Mouse (Mus musculus): ENCODE data around the gene Pikfyve. TPM values are rescaled to one million over a fixed set of nuclear protein-coding genes. Genes with fewer than 3 reads are reported as not detected.
A peak's percentile ranks its signal among the peaks of the same experiment; 100 is the strongest.

Pikfyve gene
- 1.4 and 1.8 TPM in 2 replicates for polyA plus RNA-seq (2012; rRNA removed)

- WGBS = under 1% methylated on average over 71 of the region's 71 CpGs
- H3K4me3 ChIP-seq (ENCODE audit: low read depth, low read length) = peak within 1 kb of the TSS; percentile 97
- no peaks in the 10 kb centered on the region for H3K36me3 ChIP-seq (ENCODE audit: control insufficient read depth, insufficient read depth, low read length)
- 0 out of 2 replicates have a peak, but pooled peaks cover 3% of the 10 kb centered on the region for H3K4me1 ChIP-seq (ENCODE audit: control insufficient read depth, insufficient read depth, insufficient read length, low read length)
- H3K27ac ChIP-seq (ENCODE audit: insufficient read depth, low read depth, low read length) = no peak within 1 kb of the TSS; the same call in 1 of the 2 replicates
- TF ChIP-seq POLR2A (IDR thresholded peaks at IDR 0.05; ENCODE audit: low read depth, low read length) (peak; percentile 96), CTCF (IDR thresholded peaks at IDR 0.05; ENCODE audit: extremely low read depth, insufficient read length, insufficient replicate concordance, low read depth, low read length) (no peak)
- no peaks in the 10 kb centered on the region; the same call in 1 of the 2 replicates for H3K27me3 ChIP-seq (ENCODE audit: control insufficient read depth, insufficient read depth, low read length)
Observed at GRCm38 (mm10) chr1:65186287-65187073, at the start of gene Pikfyve, which contains the start of gene Idh1. Pikfyve (plus strand) TSS chr1:65186683. Idh1 (minus strand) TSS chr1:65186500.

- Histone ChIP-seq H3K27ac (ENCODE audit: insufficient read depth, low read depth, low read length) (no peak overlapping the region), H3K4me1 (ENCODE audit: control insufficient read depth, insufficient read depth, insufficient read length, low read length) (no peaks in the 10 kb centered on the region), H3K36me3 (ENCODE audit: control insufficient read depth, insufficient read depth, low read length) (no peaks in the 10 kb centered on the region), H3K4me3 (ENCODE audit: low read depth, low read length) (no peak overlapping the region), H3K27me3 (ENCODE audit: control insufficient read depth, insufficient read depth, low read length) (no peaks in the 10 kb centered on the region)
- TF ChIP-seq POLR2A (IDR thresholded peaks at IDR 0.05; ENCODE audit: low read depth, low read length) (no peak), CTCF (IDR thresholded peaks at IDR 0.05; ENCODE audit: extremely low read depth, insufficient read length, insufficient replicate concordance, low read depth, low read length) (no peak)
- WGBS = 75% methylated on average over 6 of the region's 6 CpGs
Observed at GRCm38 (mm10) chr1:65137560-65137959, 48.9 kb upstream of the Pikfyve start.

- no peaks in the 10 kb centered on the region for H3K36me3 ChIP-seq (ENCODE audit: control insufficient read depth, insufficient read depth, low read length)
- no peak overlapping the region for H3K27ac ChIP-seq (ENCODE audit: insufficient read depth, low read depth, low read length)
- peaks cover 7% of the 10 kb centered on the region; the same call in 1 of the 2 replicates for H3K4me1 ChIP-seq (ENCODE audit: control insufficient read depth, insufficient read depth, insufficient read length, low read length)
- no peak for TF ChIP-seq CTCF (IDR thresholded peaks at IDR 0.05; ENCODE audit: extremely low read depth, insufficient read length, insufficient replicate concordance, low read depth, low read length)
- TF ChIP-seq POLR2A (IDR thresholded peaks at IDR 0.05; ENCODE audit: low read depth, low read length) = no peak
- no peaks in the 10 kb centered on the region for H3K27me3 ChIP-seq (ENCODE audit: control insufficient read depth, insufficient read depth, low read length)
- no peak overlapping the region for H3K4me3 ChIP-seq (ENCODE audit: low read depth, low read length)
- 56% methylated on average over 2 of the region's 2 CpGs for WGBS
Observed at GRCm38 (mm10) chr1:65144783-65145182, 41.7 kb upstream of the Pikfyve start.

- Histone ChIP-seq H3K4me3 (ENCODE audit: low read depth, low read length) (no peak overlapping the region), H3K36me3 (ENCODE audit: control insufficient read depth, insufficient read depth, low read length) (no peaks in the 10 kb centered on the region), H3K27me3 (ENCODE audit: control insufficient read depth, insufficient read depth, low read length) (no peaks in the 10 kb centered on the region), H3K27ac (ENCODE audit: insufficient read depth, low read depth, low read length) (peak overlapping the region; percentile 51; the same call in 1 of the 2 replicates), H3K4me1 (ENCODE audit: control insufficient read depth, insufficient read depth, insufficient read length, low read length) (peaks cover 7% of the 10 kb centered on the region; the same call in 1 of the 2 replicates)
- 19% methylated on average over 2 of the region's 2 CpGs for WGBS
- TF ChIP-seq CTCF (IDR thresholded peaks at IDR 0.05; ENCODE audit: extremely low read depth, insufficient read length, insufficient replicate concordance, low read depth, low read length) = no peak
- TF ChIP-seq POLR2A (IDR thresholded peaks at IDR 0.05; ENCODE audit: low read depth, low read length) = no peak
Observed at GRCm38 (mm10) chr1:65146601-65147000, 39.9 kb upstream of the Pikfyve start.

- WGBS = 93% methylated on average over 5 of the region's 5 CpGs
- Histone ChIP-seq H3K27ac (ENCODE audit: insufficient read depth, low read depth, low read length) (no peak overlapping the region), H3K4me3 (ENCODE audit: low read depth, low read length) (no peak overlapping the region), H3K4me1 (ENCODE audit: control insufficient read depth, insufficient read depth, insufficient read length, low read length) (peaks cover 7% of the 10 kb centered on the region; the same call in 1 of the 2 replicates), H3K27me3 (ENCODE audit: control insufficient read depth, insufficient read depth, low read length) (no peaks in the 10 kb centered on the region), H3K36me3 (ENCODE audit: control insufficient read depth, insufficient read depth, low read length) (no peaks in the 10 kb centered on the region)
- no peak for TF ChIP-seq POLR2A (IDR thresholded peaks at IDR 0.05; ENCODE audit: low read depth, low read length)
- TF ChIP-seq CTCF (IDR thresholded peaks at IDR 0.05; ENCODE audit: extremely low read depth, insufficient read length, insufficient replicate concordance, low read depth, low read length) = no peak
Observed at GRCm38 (mm10) chr1:65147326-65147725, 39.2 kb upstream of the Pikfyve start.

GRCm38 (mm10) chr1:65147971-65148370 lies 38.5 kb upstream of the Pikfyve start:
- Histone ChIP-seq H3K27ac (ENCODE audit: insufficient read depth, low read depth, low read length) (no peak overlapping the region), H3K36me3 (ENCODE audit: control insufficient read depth, insufficient read depth, low read length) (no peaks in the 10 kb centered on the region), H3K4me3 (ENCODE audit: low read depth, low read length) (no peak overlapping the region), H3K27me3 (ENCODE audit: control insufficient read depth, insufficient read depth, low read length) (no peaks in the 10 kb centered on the region), H3K4me1 (ENCODE audit: control insufficient read depth, insufficient read depth, insufficient read length, low read length) (peaks cover 7% of the 10 kb centered on the region; the same call in 1 of the 2 replicates)
- 45% methylated on average over 3 of the region's 3 CpGs for WGBS
- TF ChIP-seq POLR2A (IDR thresholded peaks at IDR 0.05; ENCODE audit: low read depth, low read length) (no peak), CTCF (IDR thresholded peaks at IDR 0.05; ENCODE audit: extremely low read depth, insufficient read length, insufficient replicate concordance, low read depth, low read length) (no peak)

- H3K27ac ChIP-seq (ENCODE audit: insufficient read depth, low read depth, low read length) = peak overlapping the region; percentile 87; the same call in 1 of the 2 replicates
- TF ChIP-seq CTCF (IDR thresholded peaks at IDR 0.05; ENCODE audit: extremely low read depth, insufficient read length, insufficient replicate concordance, low read depth, low read length) = no peak
- TF ChIP-seq POLR2A (IDR thresholded peaks at IDR 0.05; ENCODE audit: low read depth, low read length) = no peak
- no peak overlapping the region for H3K4me3 ChIP-seq (ENCODE audit: low read depth, low read length)
- no peaks in the 10 kb centered on the region for H3K27me3 ChIP-seq (ENCODE audit: control insufficient read depth, insufficient read depth, low read length)
- H3K4me1 ChIP-seq (ENCODE audit: control insufficient read depth, insufficient read depth, insufficient read length, low read length) = peaks cover 8% of the 10 kb centered on the region; the same call in 1 of the 2 replicates
- H3K36me3 ChIP-seq (ENCODE audit: control insufficient read depth, insufficient read depth, low read length) = peaks cover 17% of the 10 kb centered on the region
Observed at GRCm38 (mm10) chr1:65154814-65155213, 31.7 kb upstream of the Pikfyve start.
